Mouse (Mus musculus): ENCODE measurements at regions not wholly inside any gene's neighbourhood (a gene's known extent, or its start where the extent isn't known, plus 50 kb on each side); places are given as distances from the start of the nearest gene placed in this dataset.

DNA sequence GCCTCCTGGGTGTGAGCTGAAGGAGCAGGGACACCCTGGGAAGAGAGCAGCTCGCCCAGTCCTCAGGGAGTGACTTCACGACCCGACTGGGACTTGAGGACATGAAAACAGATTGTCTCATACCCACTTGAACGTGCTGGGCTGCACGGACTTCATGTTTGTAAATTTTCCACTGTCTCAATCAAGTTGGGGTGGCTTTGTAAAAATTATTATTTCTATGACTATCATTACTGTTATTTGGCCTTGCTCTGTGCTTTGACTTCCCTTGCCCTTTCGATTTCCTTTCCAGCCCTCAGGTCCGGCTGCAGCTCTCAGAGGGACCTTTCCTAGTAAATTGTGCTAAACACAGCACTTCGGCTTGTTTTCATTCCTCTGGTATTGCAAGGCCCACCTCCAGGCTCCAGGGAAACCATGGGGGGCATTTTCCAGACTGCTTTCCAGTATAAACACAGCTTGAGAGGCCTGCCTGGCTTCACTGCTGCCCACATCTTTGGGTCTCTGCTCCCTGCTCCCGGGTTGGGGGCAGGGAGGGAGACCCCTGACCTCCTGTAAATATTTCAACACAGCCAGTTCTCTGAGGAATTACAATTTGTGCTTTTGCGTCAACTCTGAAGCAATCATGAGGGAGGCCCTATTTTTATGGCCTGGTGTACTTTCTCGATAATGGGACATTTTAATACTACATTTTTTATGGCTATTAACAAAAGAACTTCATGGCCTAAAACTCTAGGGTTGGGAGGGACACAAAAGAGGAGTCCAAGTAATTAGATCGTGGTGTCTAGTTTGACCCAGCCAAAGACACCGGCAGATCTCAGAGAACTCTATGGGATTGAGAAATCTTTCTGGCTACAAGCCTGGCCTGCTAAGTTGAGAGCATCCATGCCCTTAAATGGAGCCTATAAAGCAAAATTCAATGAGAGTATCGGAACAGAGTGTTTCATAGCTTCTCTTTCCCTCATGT, 68.9 kb upstream of the Errfi1 start:
- peak; percentile 32 for DNase-seq (ENCODE audit: low read depth)
- TF ChIP-seq POLR2A (IDR thresholded peaks at IDR 0.05; ENCODE audit: borderline replicate concordance, extremely low read depth, insufficient read depth, insufficient read length, poor library complexity, severe bottlenecking): no peak
- no peak for TF ChIP-seq CTCF (IDR thresholded peaks at IDR 0.05; ENCODE audit: borderline replicate concordance, extremely low read depth, insufficient read depth, insufficient read length)

GRCm38 (mm10) chr4:150781304-150781703, 72.4 kb upstream of the Errfi1 start:
- no peak for DNase-seq (ENCODE audit: low read depth)
- TF ChIP-seq CTCF (IDR thresholded peaks at IDR 0.05; ENCODE audit: borderline replicate concordance, extremely low read depth, insufficient read depth, insufficient read length) (no peak), POLR2A (IDR thresholded peaks at IDR 0.05; ENCODE audit: borderline replicate concordance, extremely low read depth, insufficient read depth, insufficient read length, poor library complexity, severe bottlenecking) (no peak)

DNA sequence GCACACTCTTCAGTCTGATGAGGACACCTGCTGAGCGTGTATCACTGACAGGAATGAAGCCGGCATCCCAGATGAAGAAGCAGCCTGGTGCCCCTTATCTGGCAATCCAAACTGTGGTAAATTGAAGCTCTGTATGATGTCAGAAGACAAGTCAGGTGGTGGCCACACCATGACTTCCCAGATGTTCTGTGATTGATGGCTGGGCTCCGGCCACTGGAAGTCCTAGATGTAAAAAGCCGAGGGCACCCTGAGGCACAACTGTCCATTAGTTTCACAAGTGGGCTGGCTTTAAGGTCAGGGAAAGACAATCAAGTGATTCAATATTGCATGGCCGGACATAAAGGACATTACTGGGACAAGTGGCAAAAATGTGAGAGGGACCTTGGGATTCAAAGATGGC, 74.4 kb upstream of the Errfi1 start:
- TF ChIP-seq POLR2A (IDR thresholded peaks at IDR 0.05; ENCODE audit: borderline replicate concordance, extremely low read depth, insufficient read depth, insufficient read length, poor library complexity, severe bottlenecking) (no peak), CTCF (IDR thresholded peaks at IDR 0.05; ENCODE audit: borderline replicate concordance, extremely low read depth, insufficient read depth, insufficient read length) (no peak)
- DNase-seq (ENCODE audit: low read depth): no peak

- no peak for TF ChIP-seq CTCF (IDR thresholded peaks at IDR 0.05; ENCODE audit: borderline replicate concordance, extremely low read depth, insufficient read depth, insufficient read length)
- no peak for TF ChIP-seq POLR2A (IDR thresholded peaks at IDR 0.05; ENCODE audit: borderline replicate concordance, extremely low read depth, insufficient read depth, insufficient read length, poor library complexity, severe bottlenecking)
Observed at GRCm38 (mm10) chr4:150778683-150779082, 75.0 kb upstream of the Errfi1 start.

DNA sequence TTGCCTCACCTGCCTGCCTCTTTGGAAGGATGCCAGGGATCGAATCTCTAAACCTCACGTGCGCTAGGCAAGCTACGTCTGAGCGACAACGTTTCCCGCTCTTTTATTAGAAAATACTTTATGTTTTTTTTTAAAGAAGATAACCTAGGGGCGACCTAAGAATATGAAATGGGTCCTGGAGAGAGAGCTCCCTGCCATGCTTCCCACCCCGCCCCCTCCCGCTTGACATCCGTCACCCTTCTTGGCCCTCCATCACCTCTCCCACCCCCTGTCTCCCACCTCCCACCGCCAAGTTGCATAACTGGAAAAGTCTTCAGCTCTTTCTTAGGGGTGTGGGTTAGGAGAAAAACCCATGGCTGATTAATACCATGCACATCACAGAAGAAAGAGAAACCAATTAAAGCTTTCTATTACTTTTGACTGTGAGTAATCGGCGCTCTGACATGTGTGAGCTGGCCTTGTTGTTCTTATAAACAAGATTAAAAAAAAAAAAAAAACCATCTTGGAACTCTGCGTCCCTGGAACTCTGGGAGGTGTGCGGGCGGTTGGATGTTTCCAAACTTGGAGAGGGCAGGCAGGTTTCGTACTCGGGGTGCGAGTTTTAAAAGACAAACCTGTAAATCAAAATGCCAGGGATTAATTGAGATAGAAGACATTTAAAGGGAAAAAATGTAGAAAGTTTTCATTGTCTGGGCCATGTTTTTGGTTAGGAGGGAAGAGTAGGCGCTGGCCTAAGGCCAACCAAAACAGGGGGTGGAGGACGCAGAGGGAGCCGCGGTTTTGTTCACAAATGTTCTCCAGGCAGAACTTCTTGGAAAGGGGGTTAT, 77.8 kb upstream of the Errfi1 start:
- no peak for DNase-seq (ENCODE audit: low read depth)
- TF ChIP-seq CTCF (IDR thresholded peaks at IDR 0.05; ENCODE audit: borderline replicate concordance, extremely low read depth, insufficient read depth, insufficient read length) (no peak), POLR2A (IDR thresholded peaks at IDR 0.05; ENCODE audit: borderline replicate concordance, extremely low read depth, insufficient read depth, insufficient read length, poor library complexity, severe bottlenecking) (no peak)

More at GRCm38 (mm10) chr4:150778683-150779082, 75.0 kb upstream of the Errfi1 start:
- DNase-seq (ENCODE audit: low read depth): no peak

- no peak for DNase-seq (ENCODE audit: low read depth)
- TF ChIP-seq POLR2A (IDR thresholded peaks at IDR 0.05; ENCODE audit: borderline replicate concordance, extremely low read depth, insufficient read depth, insufficient read length, poor library complexity, severe bottlenecking): no peak
- TF ChIP-seq CTCF (IDR thresholded peaks at IDR 0.05; ENCODE audit: borderline replicate concordance, extremely low read depth, insufficient read depth, insufficient read length): no peak
Observed at GRCm38 (mm10) chr4:150775281-150775680, 78.4 kb upstream of the Errfi1 start.

- no peak for DNase-seq (ENCODE audit: low read depth)
- TF ChIP-seq CTCF (IDR thresholded peaks at IDR 0.05; ENCODE audit: borderline replicate concordance, extremely low read depth, insufficient read depth, insufficient read length) (peak; percentile 10; the same call in 1 of the 2 replicates), POLR2A (IDR thresholded peaks at IDR 0.05; ENCODE audit: borderline replicate concordance, extremely low read depth, insufficient read depth, insufficient read length, poor library complexity, severe bottlenecking) (no peak)
Observed at GRCm38 (mm10) chr4:150774289-150774914, 79.3 kb upstream of the Errfi1 start.

DNA sequence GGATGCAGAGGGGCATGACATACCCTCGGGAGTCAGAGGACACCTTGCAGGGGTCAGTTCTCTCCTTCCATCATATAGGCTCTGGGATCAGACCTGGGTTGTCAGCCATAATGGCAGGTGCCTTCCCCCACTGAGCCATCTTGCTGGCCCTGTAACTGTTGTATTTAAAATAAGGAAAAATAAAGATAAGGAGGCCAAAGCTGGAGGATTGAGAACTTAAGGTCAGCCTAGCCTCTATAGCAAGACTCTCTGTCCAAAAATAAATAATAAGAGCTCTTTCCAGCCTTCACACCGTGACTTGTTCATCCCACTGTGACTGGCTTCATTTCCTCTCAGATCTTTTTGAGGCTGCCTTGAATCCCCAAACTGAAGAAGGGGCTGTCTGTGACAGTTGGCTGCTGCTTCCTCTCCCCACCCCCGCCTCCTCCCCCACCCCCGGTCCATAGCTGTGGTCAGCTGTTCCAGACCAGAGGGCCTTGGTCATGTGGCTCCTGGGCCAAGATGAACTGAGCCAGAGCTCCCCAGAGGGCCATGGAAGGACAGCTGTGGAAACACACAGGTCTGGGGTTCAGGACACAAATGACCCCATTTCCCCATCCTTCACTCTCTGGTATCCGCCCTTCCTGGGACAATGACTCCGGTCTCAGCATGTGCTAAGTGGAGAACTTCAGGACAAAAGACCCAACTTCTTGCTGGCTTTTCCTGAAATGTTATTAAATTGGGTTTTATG, 81.6 kb upstream of the Errfi1 start:
- no peak for TF ChIP-seq POLR2A (IDR thresholded peaks at IDR 0.05; ENCODE audit: borderline replicate concordance, extremely low read depth, insufficient read depth, insufficient read length, poor library complexity, severe bottlenecking)
- TF ChIP-seq CTCF (IDR thresholded peaks at IDR 0.05; ENCODE audit: borderline replicate concordance, extremely low read depth, insufficient read depth, insufficient read length): no peak
- no peak for DNase-seq (ENCODE audit: low read depth)

GRCm38 (mm10) chr4:150771469-150771868, 82.2 kb upstream of the Errfi1 start:
- DNase-seq (ENCODE audit: low read depth): no peak
- no peak for TF ChIP-seq CTCF (IDR thresholded peaks at IDR 0.05; ENCODE audit: borderline replicate concordance, extremely low read depth, insufficient read depth, insufficient read length)
- no peak for TF ChIP-seq POLR2A (IDR thresholded peaks at IDR 0.05; ENCODE audit: borderline replicate concordance, extremely low read depth, insufficient read depth, insufficient read length, poor library complexity, severe bottlenecking)

DNA sequence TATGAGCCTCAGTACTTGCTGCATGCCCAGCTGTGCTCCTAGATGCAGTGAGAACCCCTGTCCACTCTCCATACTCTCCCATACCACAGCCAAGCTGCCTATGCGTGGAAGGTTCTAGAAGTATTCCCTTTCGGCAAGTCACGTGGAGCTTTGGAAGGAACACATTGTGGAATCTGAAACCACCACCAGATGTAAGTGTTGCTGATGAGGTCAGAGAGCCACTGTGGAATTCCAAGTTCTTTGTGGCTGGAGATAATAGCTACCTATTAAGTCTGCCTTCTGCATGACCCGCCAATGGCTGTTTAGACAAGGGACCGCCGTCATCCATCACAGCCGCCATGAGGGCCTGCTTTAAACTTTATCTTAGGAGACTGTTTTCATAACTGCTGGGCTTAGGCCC, 84.7 kb upstream of the Errfi1 start:
- no peak for TF ChIP-seq CTCF (IDR thresholded peaks at IDR 0.05; ENCODE audit: borderline replicate concordance, extremely low read depth, insufficient read depth, insufficient read length)
- no peak for TF ChIP-seq POLR2A (IDR thresholded peaks at IDR 0.05; ENCODE audit: borderline replicate concordance, extremely low read depth, insufficient read depth, insufficient read length, poor library complexity, severe bottlenecking)
- DNase-seq (ENCODE audit: low read depth): peak; percentile 27
